Mouse (Mus musculus) ovary, postnatal 36 days (tissue): ENCODE results near the gene Vgll4.
"Not testable (repeated sequence)": the region's sequence is repeated elsewhere in the genome, so short reads cannot be mapped to it uniquely, and the experiment has no call there.

ENCODE experiments used
- DNase-seq: peaks from one replicate; pipeline ENCODE4 v3.0.0; 2022; ENCODE audit warnings: low spot score, mixed read lengths

Gene Vgll4

GRCm38 (mm10) chr6:114893427-114894209 lies 76.2 kb downstream of the Vgll4 start:
- peak; percentile 58 for DNase-seq

GRCm38 (mm10) chr6:114892363-114892762 lies 77.4 kb downstream of the Vgll4 start:
- DNase-seq = no peak

- DNase-seq = no peak
Measured at GRCm38 (mm10) chr6:114891771-114892170, 78.0 kb downstream of the Vgll4 start.

- DNase-seq = no peak
Measured at GRCm38 (mm10) chr6:114891272-114891671, 78.5 kb downstream of the Vgll4 start.

- peak; percentile 84 for DNase-seq
Measured at GRCm38 (mm10) chr6:114890411-114891115, 79.2 kb downstream of the Vgll4 start.

GRCm38 (mm10) chr6:114889971-114890370 lies 79.8 kb downstream of the Vgll4 start:
- not testable (repeated sequence) for DNase-seq

GRCm38 (mm10) chr6:114888922-114889321 lies 80.9 kb downstream of the Vgll4 start:
- peak; percentile 64 for DNase-seq

- no peak for DNase-seq
Measured at GRCm38 (mm10) chr6:114886504-114887361, 83.1 kb downstream of the Vgll4 start.

- no peak for DNase-seq
Measured at GRCm38 (mm10) chr6:114886012-114886411, 83.8 kb downstream of the Vgll4 start.

GRCm38 (mm10) chr6:114885129-114885528 lies 84.7 kb downstream of the Vgll4 start:
- no peak for DNase-seq

GRCm38 (mm10) chr6:114883261-114883740 lies 86.5 kb downstream of the Vgll4 start:
- DNase-seq = peak; percentile 58

GRCm38 (mm10) chr6:114882675-114883074 lies 87.1 kb downstream of the Vgll4 start:
- DNase-seq = no peak

GRCm38 (mm10) chr6:114882212-114882611 lies 87.6 kb downstream of the Vgll4 start:
- no peak for DNase-seq

GRCm38 (mm10) chr6:114880798-114881197 lies 89.0 kb downstream of the Vgll4 start:
- DNase-seq = no peak

GRCm38 (mm10) chr6:114878841-114879520 lies 90.8 kb downstream of the Vgll4 start:
- peak; percentile 29 for DNase-seq

GRCm38 (mm10) chr6:114876546-114876945 lies 93.2 kb downstream of the Vgll4 start:
- no peak for DNase-seq

- DNase-seq = no peak
Measured at GRCm38 (mm10) chr6:114876033-114876432, 93.8 kb downstream of the Vgll4 start.

GRCm38 (mm10) chr6:114875018-114875558 lies 94.7 kb downstream of the Vgll4 start:
- DNase-seq = peak; percentile 92

GRCm38 (mm10) chr6:114874138-114874928 lies 95.5 kb downstream of the Vgll4 start:
- DNase-seq = peak; percentile 38

GRCm38 (mm10) chr6:114873808-114874137 lies 96.0 kb downstream of the Vgll4 start:
- DNase-seq = no peak
